Mouse (Mus musculus) left cerebral cortex, postnatal 10 days (tissue): ENCODE measurements around the gene Myo5c. TPM values are rescaled to one million over a fixed set of nuclear protein-coding genes. Genes with fewer than 3 reads are reported as not detected.

Experiments used
- total RNA-seq, 2 experiments: library from RNA; stranded (reverse); gene quantifications; 2 replicates each; pipeline ENCODE4 v1.2.3; 2021

Gene Myo5c
- total RNA-seq, 2 experiments from 2014 or later = 1.3 to 1.4 TPM

Other genes with a start within 250 kb of the Myo5c start
- gene Arpp19, start 194.4 kb upstream of the Myo5c start, total RNA-seq = 100 to 1,000 TPM; 187 to 198 TPM
- 100 to 1,000 TPM; 235 to 265 TPM for gene Myo5a, start 161.0 kb upstream of the Myo5c start, total RNA-seq
- gene Gnb5, start 74.3 kb downstream of the Myo5c start, total RNA-seq = 100 to 1,000 TPM; 115 to 125 TPM
- gene Bcl2l10, start 115.7 kb downstream of the Myo5c start, total RNA-seq = under 1 TPM in 1 of 2 experiments, not detected in 1; 0.36 TPM
- gene Mapk6, start 178.0 kb downstream of the Myo5c start, total RNA-seq = 10 to 100 TPM; 86.7 to 89.3 TPM
- gene Leo1, start 209.5 kb downstream of the Myo5c start, total RNA-seq = 10 to 100 TPM; 26.9 to 29.0 TPM